Mouse (Mus musculus) midbrain, embryonic 15.5 days (tissue): ENCODE results near the gene Col23a1. TPM values are rescaled to one million over a fixed set of nuclear protein-coding genes. Genes with fewer than 3 reads are reported as not detected.

Experiments used
- ATAC-seq: fragments of 200-750 bp; cut with Nextera tagmentation; replicated peaks from 2 replicates; pipeline ENCODE4 v1.8.0; 2017; ENCODE audit warnings: moderate TSS enrichment
- H3K27ac ChIP-seq: fragments of 300-500 bp; sonication (generic); 2 replicates; pipeline ENCODE4 v1.5.1; 2015; ENCODE audit warnings: mild to moderate bottlenecking, inconsistent platforms
- H3K27me3 ChIP-seq: fragments of 300-500 bp; sonication (generic); replicated peaks from 2 replicates; pipeline ENCODE4 v1.6.1; 2015; ENCODE audit warnings: inconsistent platforms
- H3K36me3 ChIP-seq: fragments of 300-500 bp; sonication (generic); replicated peaks from 2 replicates; pipeline ENCODE4 v1.6.1; 2015; ENCODE audit warnings: inconsistent platforms
- H3K4me1 ChIP-seq: fragments of 300-500 bp; sonication (generic); 2 replicates; pipeline ENCODE4 v1.6.1; 2015; ENCODE audit warnings: inconsistent platforms
- H3K4me2 ChIP-seq: fragments of 300-500 bp; sonication (generic); 2 replicates; pipeline ENCODE4 v1.6.1; 2015; ENCODE audit warnings: inconsistent platforms, mild to moderate bottlenecking, moderate library complexity
- H3K4me3 ChIP-seq: fragments of 300-500 bp; sonication (generic); 2 replicates; pipeline ENCODE4 v1.5.1; 2015; ENCODE audit warnings: mild to moderate bottlenecking, inconsistent platforms
- H3K9ac ChIP-seq: fragments of 300-500 bp; sonication (generic); 2 replicates; pipeline ENCODE4 v1.6.1; 2015; ENCODE audit warnings: mild to moderate bottlenecking, inconsistent platforms
- H3K9me3 ChIP-seq: fragments of 300-500 bp; sonication (generic); 2 replicates; pipeline ENCODE4 v1.6.1; 2016; ENCODE audit warnings: inconsistent platforms
- WGBS: fragments of 180-500 bp; shearing (Covaris S2); methylation state at CpG from one replicate; pipeline ENCODE4 v1.1.7; 2015; ENCODE audit warnings: mixed read lengths; 5-methylcytosine and 5-hydroxymethylcytosine counted together
- polyA plus RNA-seq: library from polyadenylated mRNA; unstranded; fragments of >200 nt; fragmentation: Nextera tagmentation; extraction: Ambion mirVana; gene quantifications from 2 replicates; pipeline ENCODE4 v1.2.1, GENCODE M21; 2015

The Col23a1 gene
- polyA plus RNA-seq, 1 experiment from 2014 or later = 6.1 TPM

- no peaks in the 10 kb centered on the region for H3K27me3 ChIP-seq
- no peak overlapping the region for H3K27ac ChIP-seq
- no peaks in the 10 kb centered on the region for H3K4me1 ChIP-seq
- no peak for ATAC-seq
- no peak overlapping the region for H3K4me3 ChIP-seq
- H3K9ac ChIP-seq = no peak overlapping the region
- H3K36me3 ChIP-seq = no peaks in the 10 kb centered on the region
- 98% methylated on average over 3 of the region's 3 CpGs for WGBS
- no peak overlapping the region for H3K4me2 ChIP-seq
- no peaks in the 10 kb centered on the region for H3K9me3 ChIP-seq
Observed at GRCm38 (mm10) chr11:51518100-51518499, 228.4 kb downstream of the Col23a1 start.

- Histone ChIP-seq H3K9ac (no peak overlapping the region), H3K36me3 (no peaks in the 10 kb centered on the region), H3K4me2 (no peak overlapping the region), H3K4me3 (no peak overlapping the region), H3K27ac (no peak overlapping the region), H3K9me3 (no peaks in the 10 kb centered on the region), H3K27me3 (no peaks in the 10 kb centered on the region), H3K4me1 (no peaks in the 10 kb centered on the region)
- no peak for ATAC-seq
- 88% methylated on average over 6 of the region's 6 CpGs for WGBS
Observed at GRCm38 (mm10) chr11:51518585-51518984, 228.9 kb downstream of the Col23a1 start.

GRCm38 (mm10) chr11:51521440-51521839, 231.7 kb downstream of the Col23a1 start:
- no peak overlapping the region for H3K4me2 ChIP-seq
- H3K9ac ChIP-seq = no peak overlapping the region
- H3K36me3 ChIP-seq = no peaks in the 10 kb centered on the region
- no peak for ATAC-seq
- no peaks in the 10 kb centered on the region for H3K27me3 ChIP-seq
- H3K4me3 ChIP-seq = no peak overlapping the region
- H3K27ac ChIP-seq = no peak overlapping the region
- no peaks in the 10 kb centered on the region for H3K4me1 ChIP-seq
- no peaks in the 10 kb centered on the region for H3K9me3 ChIP-seq
- 96% methylated on average over 3 of the region's 3 CpGs for WGBS

GRCm38 (mm10) chr11:51523215-51523614, 233.5 kb downstream of the Col23a1 start:
- Histone ChIP-seq H3K4me2 (no peak overlapping the region), H3K27me3 (no peaks in the 10 kb centered on the region), H3K4me3 (no peak overlapping the region), H3K36me3 (no peaks in the 10 kb centered on the region), H3K27ac (no peak overlapping the region), H3K9ac (no peak overlapping the region), H3K4me1 (no peaks in the 10 kb centered on the region), H3K9me3 (no peaks in the 10 kb centered on the region)
- no peak for ATAC-seq

- H3K36me3 ChIP-seq = no peaks in the 10 kb centered on the region
- H3K4me1 ChIP-seq = no peaks in the 10 kb centered on the region
- no peaks in the 10 kb centered on the region for H3K9me3 ChIP-seq
- no peak overlapping the region for H3K4me3 ChIP-seq
- no peak overlapping the region for H3K4me2 ChIP-seq
- 82% methylated on average over 9 of the region's 9 CpGs for WGBS
- no peak overlapping the region for H3K9ac ChIP-seq
- ATAC-seq = no peak
- no peaks in the 10 kb centered on the region for H3K27me3 ChIP-seq
- H3K27ac ChIP-seq = no peak overlapping the region
Observed at GRCm38 (mm10) chr11:51523625-51524024, 233.9 kb downstream of the Col23a1 start.

GRCm38 (mm10) chr11:51526631-51527161, 237.0 kb downstream of the Col23a1 start:
- no peak overlapping the region for H3K4me3 ChIP-seq
- no peaks in the 10 kb centered on the region for H3K36me3 ChIP-seq
- H3K27ac ChIP-seq = no peak overlapping the region
- H3K4me2 ChIP-seq = no peak overlapping the region
- 51% methylated on average over 14 of the region's 14 CpGs for WGBS
- H3K9me3 ChIP-seq = no peaks in the 10 kb centered on the region
- H3K4me1 ChIP-seq = no peaks in the 10 kb centered on the region
- ATAC-seq = no peak
- no peak overlapping the region for H3K9ac ChIP-seq
- no peaks in the 10 kb centered on the region for H3K27me3 ChIP-seq

GRCm38 (mm10) chr11:51533128-51533533, 243.4 kb downstream of the Col23a1 start:
- WGBS = 63% methylated on average over 11 of the region's 11 CpGs
- H3K9ac ChIP-seq = no peak overlapping the region
- no peak for ATAC-seq
- no peaks in the 10 kb centered on the region for H3K4me1 ChIP-seq
- no peak overlapping the region for H3K27ac ChIP-seq
- no peaks in the 10 kb centered on the region for H3K27me3 ChIP-seq
- no peak overlapping the region for H3K4me3 ChIP-seq
- H3K36me3 ChIP-seq = no peaks in the 10 kb centered on the region
- no peaks in the 10 kb centered on the region for H3K9me3 ChIP-seq
- H3K4me2 ChIP-seq = no peak overlapping the region

- no peak for ATAC-seq
- Histone ChIP-seq H3K27me3 (no peaks in the 10 kb centered on the region), H3K4me3 (no peak overlapping the region), H3K9me3 (no peaks in the 10 kb centered on the region), H3K9ac (no peak overlapping the region), H3K4me1 (no peaks in the 10 kb centered on the region), H3K27ac (no peak overlapping the region), H3K36me3 (no peaks in the 10 kb centered on the region), H3K4me2 (no peak overlapping the region)
- WGBS = 24% methylated on average over 2 of the region's 2 CpGs
Observed at GRCm38 (mm10) chr11:51534314-51534713, 244.6 kb downstream of the Col23a1 start.

- no peak overlapping the region for H3K9ac ChIP-seq
- no peaks in the 10 kb centered on the region for H3K9me3 ChIP-seq
- 35% methylated on average over 7 of the region's 7 CpGs for WGBS
Observed at GRCm38 (mm10) chr11:51538388-51538787, 248.7 kb downstream of the Col23a1 start.

GRCm38 (mm10) chr11:51538919-51539758, 249.4 kb downstream of the Col23a1 start:
- Histone ChIP-seq H3K4me1 (no peaks in the 10 kb centered on the region), H3K4me3 (no peak overlapping the region)

More at GRCm38 (mm10) chr11:51538388-51538787, 248.7 kb downstream of the Col23a1 start:
- ATAC-seq = no peak
- Histone ChIP-seq H3K27me3 (no peaks in the 10 kb centered on the region), H3K27ac (no peak overlapping the region), H3K4me1 (no peaks in the 10 kb centered on the region), H3K36me3 (no peaks in the 10 kb centered on the region), H3K4me3 (no peak overlapping the region), H3K4me2 (no peak overlapping the region)

GRCm38 (mm10) chr11:51539759-51540282, 250.1 kb downstream of the Col23a1 start:
- no peaks in the 10 kb centered on the region for H3K4me1 ChIP-seq
- H3K9ac ChIP-seq = no peak overlapping the region
- WGBS = 11% methylated on average over 10 of the region's 10 CpGs
- no peak overlapping the region for H3K4me2 ChIP-seq
- ATAC-seq = peak; percentile 89
- H3K4me3 ChIP-seq = no peak overlapping the region
- H3K27me3 ChIP-seq = no peaks in the 10 kb centered on the region
- no peaks in the 10 kb centered on the region for H3K36me3 ChIP-seq
- no peak overlapping the region for H3K27ac ChIP-seq
- H3K9me3 ChIP-seq = no peaks in the 10 kb centered on the region

More at GRCm38 (mm10) chr11:51538919-51539758, 249.4 kb downstream of the Col23a1 start:
- no peak overlapping the region for H3K27ac ChIP-seq
- H3K9ac ChIP-seq = no peak overlapping the region
- H3K27me3 ChIP-seq = no peaks in the 10 kb centered on the region
- no peak overlapping the region for H3K4me2 ChIP-seq
- H3K36me3 ChIP-seq = no peaks in the 10 kb centered on the region
- H3K9me3 ChIP-seq = no peaks in the 10 kb centered on the region
- peak; percentile 35 for ATAC-seq
- 63% methylated on average over 13 of the region's 13 CpGs for WGBS

GRCm38 (mm10) chr11:51542424-51542823, 252.7 kb downstream of the Col23a1 start:
- 65% methylated on average over 9 of the region's 9 CpGs for WGBS
- Histone ChIP-seq H3K36me3 (no peaks in the 10 kb centered on the region), H3K9me3 (no peaks in the 10 kb centered on the region), H3K4me2 (no peak overlapping the region), H3K27me3 (no peaks in the 10 kb centered on the region), H3K27ac (no peak overlapping the region), H3K4me3 (no peak overlapping the region), H3K9ac (no peak overlapping the region), H3K4me1 (no peaks in the 10 kb centered on the region)
- no peak for ATAC-seq
